Mouse (Mus musculus) heart, embryonic 11.5 days (tissue): ENCODE results near the gene Rab3b. TPM values are rescaled to one million over a fixed set of nuclear protein-coding genes. Genes with fewer than 3 reads are reported as not detected.

ENCODE experiments used
- ATAC-seq: fragments of 200-750 bp; cut with Nextera tagmentation; replicated peaks from 2 replicates; pipeline ENCODE4 v1.8.0; 2017; ENCODE audit warnings: moderate library complexity; ENCODE audit not compliant: insufficient number of reproducible peaks, low FRiP score, low TSS enrichment
- H3K27ac ChIP-seq: fragments of 300-500 bp; sonication (generic); 2 replicates; pipeline ENCODE4 v1.5.1; 2014; ENCODE audit warnings: mild to moderate bottlenecking, low read depth, low read length
- H3K27me3 ChIP-seq: fragments of 300-500 bp; sonication (generic); 2 replicates; pipeline ENCODE4 v1.6.1; 2014; ENCODE audit warnings: mild to moderate bottlenecking, low read length, mixed read lengths; ENCODE audit not compliant: control insufficient read depth, insufficient read depth
- H3K36me3 ChIP-seq: fragments of 300-500 bp; sonication (generic); 2 replicates; pipeline ENCODE4 v1.6.1; 2014; ENCODE audit warnings: mild to moderate bottlenecking, low read length, moderate library complexity, mixed read lengths; ENCODE audit not compliant: control insufficient read depth, insufficient read depth
- H3K4me1 ChIP-seq: fragments of 300-500 bp; sonication (generic); 2 replicates; pipeline ENCODE4 v1.6.1; 2014; ENCODE audit warnings: low read length; ENCODE audit not compliant: control insufficient read depth, insufficient read depth
- H3K4me2 ChIP-seq: fragments of 300-500 bp; sonication (generic); 2 replicates; pipeline ENCODE4 v1.6.1; 2014; ENCODE audit warnings: mild to moderate bottlenecking, moderate library complexity
- H3K4me3 ChIP-seq: fragments of 300-500 bp; sonication (generic); 2 replicates; pipeline ENCODE4 v1.5.1; 2014; ENCODE audit warnings: low read depth, low read length
- H3K9ac ChIP-seq: fragments of 300-500 bp; sonication (generic); 2 replicates; pipeline ENCODE4 v1.6.1; 2014; ENCODE audit warnings: mild to moderate bottlenecking, low read depth, low read length, moderate library complexity
- H3K9me3 ChIP-seq: fragments of 300-500 bp; sonication (generic); replicated peaks from 2 replicates; pipeline ENCODE4 v1.6.1; 2016; ENCODE audit warnings: low read length; ENCODE audit not compliant: control insufficient read depth
- WGBS: fragments of 180-500 bp; shearing (Covaris S2); extraction: QIAGEN DNeasy Blood & Tissue Kit; methylation state at CpG from one replicate; pipeline ENCODE4 v1.1.7; 2014; ENCODE audit not compliant: insufficient replicate concordance; 5-methylcytosine and 5-hydroxymethylcytosine counted together
- polyA plus RNA-seq: library from polyadenylated mRNA; unstranded; fragments of >200 nt; fragmentation: Nextera tagmentation; extraction: Ambion mirVana; gene quantifications from 2 replicates; pipeline ENCODE4 v1.2.1, GENCODE M21; 2014

Gene Rab3b
- polyA plus RNA-seq, 1 experiment from 2014 or later: 11.1 TPM

GRCm38 (mm10) chr4:108873746-108874145 is 5.1 kb upstream of the Rab3b start:
- Histone ChIP-seq H3K9me3 (no peaks in the 10 kb centered on the region), H3K27ac (no peak overlapping the region), H3K27me3 (peaks cover 11% of the 10 kb centered on the region), H3K9ac (no peak overlapping the region), H3K4me3 (no peak overlapping the region), H3K4me2 (no peak overlapping the region), H3K36me3 (no peaks in the 10 kb centered on the region), H3K4me1 (no peaks in the 10 kb centered on the region)
- 83% methylated on average over 5 of the region's 5 CpGs for WGBS
- ATAC-seq: no peak

- Histone ChIP-seq H3K9ac (no peak overlapping the region), H3K27ac (no peak overlapping the region), H3K4me2 (no peak overlapping the region), H3K36me3 (no peaks in the 10 kb centered on the region), H3K27me3 (peaks cover 11% of the 10 kb centered on the region), H3K9me3 (no peaks in the 10 kb centered on the region), H3K4me3 (no peak overlapping the region), H3K4me1 (no peaks in the 10 kb centered on the region; the same call in 1 of the 2 replicates)
- no peak for ATAC-seq
- 62% methylated on average over 6 of the region's 6 CpGs for WGBS
These were observed 962 bp upstream of the Rab3b start for GRCm38 (mm10) chr4:108877901-108878300.

GRCm38 (mm10) chr4:108883815-108884214 is 5.0 kb downstream of the Rab3b start:
- no peak overlapping the region for H3K9ac ChIP-seq
- no peak overlapping the region for H3K4me2 ChIP-seq
- H3K9me3 ChIP-seq: no peaks in the 10 kb centered on the region
- no peak overlapping the region for H3K4me3 ChIP-seq
- no peaks in the 10 kb centered on the region for H3K27me3 ChIP-seq
- no peak for ATAC-seq
- WGBS: 41% methylated on average over 13 of the region's 13 CpGs
- H3K27ac ChIP-seq: no peak overlapping the region
- H3K36me3 ChIP-seq: no peaks in the 10 kb centered on the region
- H3K4me1 ChIP-seq: no peaks in the 10 kb centered on the region; the same call in 1 of the 2 replicates

GRCm38 (mm10) chr4:108887456-108887855 is 8.6 kb downstream of the Rab3b start:
- H3K27ac ChIP-seq: no peak overlapping the region
- H3K4me3 ChIP-seq: no peak overlapping the region

GRCm38 (mm10) chr4:108890876-108891275 is 12.0 kb downstream of the Rab3b start:
- H3K4me1 ChIP-seq: no peaks in the 10 kb centered on the region
- no peaks in the 10 kb centered on the region for H3K27me3 ChIP-seq
- no peak overlapping the region for H3K9ac ChIP-seq
- no peak overlapping the region for H3K4me3 ChIP-seq
- no peaks in the 10 kb centered on the region for H3K36me3 ChIP-seq
- WGBS: 76% methylated on average over 6 of the region's 6 CpGs
- no peak overlapping the region for H3K4me2 ChIP-seq
- ATAC-seq: no peak
- no peaks in the 10 kb centered on the region for H3K9me3 ChIP-seq
- no peak overlapping the region for H3K27ac ChIP-seq

More at GRCm38 (mm10) chr4:108887456-108887855, 8.6 kb downstream of the Rab3b start:
- no peaks in the 10 kb centered on the region for H3K9me3 ChIP-seq
- ATAC-seq: no peak
- H3K36me3 ChIP-seq: no peaks in the 10 kb centered on the region
- H3K4me2 ChIP-seq: no peak overlapping the region
- 83% methylated on average over 4 of the region's 4 CpGs for WGBS
- H3K27me3 ChIP-seq: no peaks in the 10 kb centered on the region
- H3K4me1 ChIP-seq: no peaks in the 10 kb centered on the region
- H3K9ac ChIP-seq: no peak overlapping the region

GRCm38 (mm10) chr4:108900421-108900820 is 21.6 kb downstream of the Rab3b start:
- no peak for ATAC-seq
- Histone ChIP-seq H3K9me3 (no peaks in the 10 kb centered on the region), H3K36me3 (no peaks in the 10 kb centered on the region), H3K9ac (no peak overlapping the region), H3K4me1 (no peaks in the 10 kb centered on the region), H3K4me3 (no peak overlapping the region), H3K27me3 (no peaks in the 10 kb centered on the region), H3K27ac (no peak overlapping the region), H3K4me2 (no peak overlapping the region)
- 83% methylated on average over 7 of the region's 7 CpGs for WGBS

GRCm38 (mm10) chr4:108902886-108903285 is 24.0 kb downstream of the Rab3b start:
- WGBS: 81% methylated on average over 9 of the region's 9 CpGs
- Histone ChIP-seq H3K9me3 (no peaks in the 10 kb centered on the region), H3K9ac (no peak overlapping the region), H3K4me2 (no peak overlapping the region), H3K4me1 (0 out of 2 replicates have a peak, but pooled peaks cover 3% of the 10 kb centered on the region), H3K27ac (no peak overlapping the region), H3K27me3 (no peaks in the 10 kb centered on the region), H3K36me3 (no peaks in the 10 kb centered on the region), H3K4me3 (no peak overlapping the region)
- no peak for ATAC-seq

GRCm38 (mm10) chr4:108903346-108903745 is 24.5 kb downstream of the Rab3b start:
- no peak for ATAC-seq
- Histone ChIP-seq H3K36me3 (no peaks in the 10 kb centered on the region), H3K9me3 (no peaks in the 10 kb centered on the region), H3K27ac (no peak overlapping the region), H3K4me1 (0 out of 2 replicates have a peak, but pooled peaks cover 3% of the 10 kb centered on the region), H3K27me3 (no peaks in the 10 kb centered on the region), H3K4me3 (no peak overlapping the region), H3K9ac (no peak overlapping the region), H3K4me2 (no peak overlapping the region)
- WGBS: 88% methylated on average over 9 of the region's 9 CpGs

- no peaks in the 10 kb centered on the region for H3K27me3 ChIP-seq
- 56% methylated on average over 6 of the region's 6 CpGs for WGBS
- H3K4me3 ChIP-seq: no peak overlapping the region
- ATAC-seq: no peak
- H3K9ac ChIP-seq: no peak overlapping the region
- 0 out of 2 replicates have a peak, but pooled peaks cover 3% of the 10 kb centered on the region for H3K4me1 ChIP-seq
- no peak overlapping the region for H3K27ac ChIP-seq
- no peaks in the 10 kb centered on the region for H3K36me3 ChIP-seq
- H3K9me3 ChIP-seq: no peaks in the 10 kb centered on the region
- H3K4me2 ChIP-seq: no peak overlapping the region
These were observed 25.2 kb downstream of the Rab3b start for GRCm38 (mm10) chr4:108904076-108904475.
